24 mouse cellular contexts compared by ENCODE assay signal in the genomic region with DNA sequence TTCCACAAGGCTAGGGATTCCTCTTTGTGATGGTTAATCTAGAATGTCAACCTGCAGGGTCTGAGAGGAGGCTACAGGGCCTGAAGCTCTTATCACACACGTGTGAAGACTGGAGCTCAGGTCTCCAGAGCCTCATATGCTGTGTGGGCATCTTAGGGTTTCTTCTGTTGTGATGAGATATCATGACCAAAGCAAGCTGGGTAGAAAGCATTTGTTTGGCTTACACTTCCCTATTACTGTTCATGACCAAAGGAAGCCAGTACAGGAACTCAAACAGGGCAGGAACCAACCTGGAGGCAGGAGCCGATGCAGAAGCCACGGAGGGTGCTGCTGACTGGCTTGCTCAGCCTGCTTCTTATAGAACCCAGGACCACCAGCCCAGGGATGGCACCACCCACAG. TPM values are rescaled to one million over a fixed set of nuclear protein-coding genes. Genes with fewer than 3 reads are reported as not detected.
"Had no signal": no experiment of that assay in that cellular context is flagged by ENCODE, and none has a peak within 500 bp of the region (broad histone marks: within the 10 kb centered on the region; RNA-seq: fewer than 3 reads in every experiment).

No protein-coding gene starts in this region.

- ATAC-seq: midbrain, embryonic 13.5 days; midbrain, embryonic 15.5 days had no signal

- H3K4me3 ChIP-seq: midbrain, embryonic 13.5 days; midbrain, embryonic 15.5 days; neural tube, embryonic 12.5 days had no signal

- H3K27me3 ChIP-seq: midbrain, embryonic 13.5 days; midbrain, embryonic 15.5 days; neural tube, embryonic 12.5 days had no signal

- H3K36me3 ChIP-seq: midbrain, embryonic 13.5 days; midbrain, embryonic 15.5 days; neural tube, embryonic 12.5 days had no signal

- H3K9me3 ChIP-seq: midbrain, embryonic 13.5 days; midbrain, embryonic 15.5 days; neural tube, embryonic 12.5 days had no signal

- H3K4me1 ChIP-seq: midbrain, embryonic 13.5 days; midbrain, embryonic 15.5 days; neural tube, embryonic 12.5 days had no signal

- H3K9ac ChIP-seq: lung, embryonic 14.5 days; midbrain, embryonic 13.5 days; midbrain, embryonic 15.5 days; neural tube, embryonic 12.5 days had no signal

- H3K27ac ChIP-seq: midbrain, embryonic 13.5 days; midbrain, embryonic 15.5 days; neural tube, embryonic 12.5 days had no signal

- H3K4me2 ChIP-seq: lung, embryonic 14.5 days; midbrain, embryonic 11.5 days; midbrain, embryonic 13.5 days; midbrain, embryonic 15.5 days; neural tube, embryonic 12.5 days had no signal

- DNase-seq: lung, adult 18-20 months; lung, postnatal 10 days; lung, postnatal 4 days; right cerebral cortex, postnatal 25 days; right cerebral cortex, postnatal 4 days; spleen, adult 18-20 months; thymus, adult 18-20 months; thymus, postnatal 14 days; thymus, postnatal 36 days had no signal

RNA-seq across cellular contexts. Expression of gene Acsbg2, which starts 18.8 kb away (rescaled TPM):
- total RNA-seq: monocyte, adult 5-6 weeks; neutrophil, adult 5-6 weeks had no signal
- polyA plus RNA-seq: liver, embryonic 16.5 days; lung, embryonic 14.5 days; lung, embryonic 16.5 days; midbrain, embryonic 11.5 days; midbrain, embryonic 13.5 days; midbrain, embryonic 15.5 days; midbrain, postnatal 0 days; neural tube, embryonic 12.5 days; neural tube, embryonic 14.5 days; small intestine, adult 2 months; stomach, embryonic 14.5 days; stomach, embryonic 16.5 days; thymus, postnatal 0 days had no signal

RNA-seq across cellular contexts. Expression of gene 1700061G19Rik, which starts 19.9 kb away (rescaled TPM):
- total RNA-seq: midbrain, postnatal 0 days; monocyte, adult 5-6 weeks; neutrophil, adult 5-6 weeks had no signal
- polyA plus RNA-seq: small intestine, adult 2 months had no signal
